Comparison of ENCODE assay signal across 22 mouse cellular contexts in the genomic region with DNA sequence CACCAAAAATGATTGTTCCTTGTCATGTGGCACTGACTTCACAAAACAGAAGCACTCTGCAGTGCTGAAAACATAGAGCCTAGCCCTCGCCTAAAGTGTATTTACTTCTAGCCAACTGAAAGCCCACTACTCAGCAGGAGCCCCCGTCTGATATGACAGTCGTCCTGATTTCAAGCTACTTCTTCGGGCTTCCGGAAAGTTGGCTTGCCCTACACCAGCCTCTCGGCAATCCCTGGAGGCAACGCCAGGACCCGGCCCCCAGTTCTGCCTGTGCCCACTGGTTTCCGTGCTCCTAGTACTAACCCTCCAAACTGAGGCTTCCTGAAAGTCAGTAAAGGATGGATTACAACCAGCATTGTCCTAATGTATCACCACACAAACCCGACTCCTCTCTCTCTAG. TPM values are rescaled to one million over a fixed set of nuclear protein-coding genes. Genes with fewer than 3 reads are reported as not detected.
A peak's percentile ranks its signal among the peaks of the same experiment; 100 is the strongest.
DNase-seq lines count a peak whose midpoint lies in the region; ATAC-seq and TF ChIP-seq lines count a peak whose summit lies in the region.
"Had no signal": no experiment of that assay in that cellular context is flagged by ENCODE, and none has a peak within 500 bp of the region (broad histone marks: within the 10 kb centered on the region; RNA-seq: fewer than 3 reads in every experiment).

No protein-coding gene starts in this region.

- H3K4me1 ChIP-seq in heart, embryonic 10.5 days, result peaks cover 19% of the 10 kb centered on the region
- peaks cover 75% of the 10 kb centered on the region for H3K4me1 ChIP-seq in liver, embryonic 13.5 days (replicated peaks)

- no peaks in the 10 kb centered on the region for H3K9me3 ChIP-seq in heart, embryonic 10.5 days
- H3K9me3 ChIP-seq in liver, embryonic 13.5 days (replicated peaks), result no peaks in the 10 kb centered on the region
- H3K9me3 ChIP-seq: G1E had no signal

- H3K9ac ChIP-seq in liver, embryonic 13.5 days, result no peak overlapping the region

- no peaks in the 10 kb centered on the region for H3K36me3 ChIP-seq in heart, embryonic 10.5 days
- peaks cover 34% of the 10 kb centered on the region for H3K36me3 ChIP-seq in liver, embryonic 13.5 days

- no peaks in the 10 kb centered on the region for H3K27me3 ChIP-seq in heart, embryonic 10.5 days (ENCODE audit: insufficient read depth, poor library complexity, severe bottlenecking)
- no peaks in the 10 kb centered on the region for H3K27me3 ChIP-seq in liver, embryonic 13.5 days
- H3K27me3 ChIP-seq: CH12.LX, Patski had no signal

- H3K27ac ChIP-seq in gastrocnemius, adult 2 months, result peak overlapping the region; percentile 93
- H3K27ac ChIP-seq in heart, embryonic 10.5 days, result no peak overlapping the region
- peak overlapping the region; percentile 19; the same call in 1 of the 2 replicates for H3K27ac ChIP-seq in liver, embryonic 13.5 days

- no peak overlapping the region for H3K4me3 ChIP-seq in gastrocnemius, adult 2 months
- no peak overlapping the region for H3K4me3 ChIP-seq in heart, embryonic 10.5 days
- H3K4me3 ChIP-seq in liver, embryonic 13.5 days (replicated peaks), result no peak overlapping the region

- TF ChIP-seq CTCF in gastrocnemius, adult 2 months (IDR thresholded peaks at IDR 0.05), result no peak

- WGBS in heart, embryonic 10.5 days, result 83% methylated on average over 10 of the region's 10 CpGs
- WGBS in liver, embryonic 13.5 days (ENCODE audit: insufficient replicate concordance), result 85% methylated on average over 10 of the region's 10 CpGs

- no peak for DNase-seq in gastrocnemius, adult 2 months
- no peak for DNase-seq in gastrocnemius, postnatal 14 days
- DNase-seq in heart, adult 11 months, result peak; percentile 82
- DNase-seq in heart, postnatal 4 days, result no peak
- DNase-seq in heart, embryonic 10.5 days (ENCODE audit: low spot score), result peak; percentile 58
- no peak for DNase-seq in heart, adult 8-10 months (ENCODE audit: low spot score)
- no peak for DNase-seq in liver, embryonic 13.5 days
- DNase-seq in liver, result no peak
- DNase-seq: adrenal gland, adult 2 months; adrenal gland, adult 8-10 months; adrenal gland, postnatal 10 days; adrenal gland, postnatal 14 days; adrenal gland, postnatal 25 days; adrenal gland, postnatal 36 days; B cell, adult 2 months; cerebellum, adult 11 months; cerebellum, adult 11-12 months had no signal

- intact Hi-C loops in gastrocnemius, adult 2 months (cut with DNase I), result no loop called here
- intact Hi-C loops in gastrocnemius, postnatal 14 days (cut with DNase I; ENCODE audit: low total_unique reads), result no loop called here

- no peak overlapping the region for H3K4me2 ChIP-seq in liver, embryonic 13.5 days

- no peak for ATAC-seq in liver, embryonic 13.5 days (ENCODE audit: low read depth)
- ATAC-seq: activated CD4-positive, CD25-positive, alpha-beta regulatory T cell, adult 4 months; CD4-positive, CD25-positive, alpha-beta regulatory T cell, adult 4 months; Patski had no signal

RNA-seq across cellular contexts. Expression of a gene that starts 29.8 kb away (rescaled TPM):
- 10 to 100 TPM; 39.8 to 43.6 TPM for total RNA-seq in gastrocnemius, adult 2 months (2021)
- total RNA-seq in gastrocnemius, postnatal 14 days (2021), result 10 to 100 TPM; 30.0 to 33.6 TPM
- 10 to 100 TPM; 12.9 to 14.3 TPM for total RNA-seq in heart, postnatal 4 days (2021)
- 15.2 and 20.7 TPM in 2 replicates for polyA plus RNA-seq in heart, embryonic 10.5 days (2016; fragmentation: Nextera tagmentation; extraction: Ambion mirVana)
- total RNA-seq in heart, adult 8-10 months (2022), result 10 to 100 TPM; 19.3 to 24.6 (median 19.9) TPM
- polyA plus RNA-seq in liver, embryonic 13.5 days (2015; fragmentation: Nextera tagmentation; extraction: Ambion mirVana), result 75.1 and 80.8 TPM in 2 replicates

Comparison
In these comparisons a context has a peak if more than half of its experiments do, and no peak if none do; other contexts are left out.
1. DNase-seq: peak in heart, adult 11 months (single experiment) and heart, embryonic 10.5 days (single experiment); none in gastrocnemius, adult 2 months (single experiment), gastrocnemius, postnatal 14 days (single experiment), heart, postnatal 4 days (single experiment), heart, adult 8-10 months (single experiment), liver, embryonic 13.5 days (single experiment) and liver (single experiment).